Mouse (Mus musculus): ENCODE measurements at regions not wholly inside any gene's neighbourhood (a gene's known extent, or its start where the extent isn't known, plus 50 kb on each side); places are given as distances from the start of the nearest gene placed in this dataset.
"Not testable (repeated sequence)": the region's sequence is repeated elsewhere in the genome, so short reads cannot be mapped to it uniquely, and the experiment has no call there.

GRCm38 (mm10) chr19:32975303-32975702, 218.0 kb downstream of the Pten start:
- DNase-seq = no peak

GRCm38 (mm10) chr19:32976507-32976906, 219.2 kb downstream of the Pten start:
- DNase-seq = no peak

- DNase-seq = no peak
Observed at GRCm38 (mm10) chr19:32978037-32978745, 220.9 kb downstream of the Pten start.

GRCm38 (mm10) chr19:32980142-32980541, 222.8 kb downstream of the Pten start:
- no peak for DNase-seq

- no peak for DNase-seq
Observed at GRCm38 (mm10) chr19:32988713-32989112, 231.4 kb downstream of the Pten start.

GRCm38 (mm10) chr19:32989346-32989745, 232.0 kb downstream of the Pten start:
- no peak for DNase-seq

GRCm38 (mm10) chr19:32990576-32990975, 233.3 kb downstream of the Pten start:
- no peak for DNase-seq

- no peak for DNase-seq
Observed at GRCm38 (mm10) chr19:32998576-32999170, 241.4 kb downstream of the Pten start.

GRCm38 (mm10) chr19:33007582-33007981, 250.3 kb downstream of the Pten start:
- DNase-seq = no peak

GRCm38 (mm10) chr19:33008076-33008475, 250.8 kb downstream of the Pten start:
- no peak for DNase-seq

- DNase-seq = no peak
Observed at GRCm38 (mm10) chr19:33008794-33009193, 251.5 kb downstream of the Pten start.

- no peak for DNase-seq
Observed at GRCm38 (mm10) chr19:33010886-33011446, 253.7 kb downstream of the Pten start.

GRCm38 (mm10) chr19:33014879-33015278, 257.6 kb downstream of the Pten start:
- not testable (repeated sequence) for DNase-seq

- no peak for DNase-seq
Observed at GRCm38 (mm10) chr19:33021161-33021560, 263.9 kb downstream of the Pten start.

GRCm38 (mm10) chr19:33022839-33023428, 265.6 kb downstream of the Pten start:
- DNase-seq = no peak

GRCm38 (mm10) chr19:33029688-33030444, 272.6 kb downstream of the Pten start:
- no peak for DNase-seq

GRCm38 (mm10) chr19:33040512-33040911, 283.2 kb downstream of the Pten start:
- DNase-seq = no peak

GRCm38 (mm10) chr19:33040991-33041390, 283.7 kb downstream of the Pten start:
- no peak for DNase-seq

- no peak for DNase-seq
Observed at GRCm38 (mm10) chr19:33042760-33043159, 285.5 kb downstream of the Pten start.

GRCm38 (mm10) chr19:33043696-33044095, 286.4 kb downstream of the Pten start:
- DNase-seq = no peak

- DNase-seq = no peak
Observed at GRCm38 (mm10) chr19:33048754-33049442, 291.6 kb downstream of the Pten start.

- no peak for DNase-seq
Observed at GRCm38 (mm10) chr19:33053199-33053867, 296.0 kb downstream of the Pten start.
